Mouse (Mus musculus): ENCODE measurements around the gene Amdhd2.
A peak's percentile ranks its signal among the peaks of the same experiment; 100 is the strongest.
"Not testable (repeated sequence)": the region's sequence is repeated elsewhere in the genome, so short reads cannot be mapped to it uniquely, and the experiment has no call there.

Amdhd2 gene

DNA sequence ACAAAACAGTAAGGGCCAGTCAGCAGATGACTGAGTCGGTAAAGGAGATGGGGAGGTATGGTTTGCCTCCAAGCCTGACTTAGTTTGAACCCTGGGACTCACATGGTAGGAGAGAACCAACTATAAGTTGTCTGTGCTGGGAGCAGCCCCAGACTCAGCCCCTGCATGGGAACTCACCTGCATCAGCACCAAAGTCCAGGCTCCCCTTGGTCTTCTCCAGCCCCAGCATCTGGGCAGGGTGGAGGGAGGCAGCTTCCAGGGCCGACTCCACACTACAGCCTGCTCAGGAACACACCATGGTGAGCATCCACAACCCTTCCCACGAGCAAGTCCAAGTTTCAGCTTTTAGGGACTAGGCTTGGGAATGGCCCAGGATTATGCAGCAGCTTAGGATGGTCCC lies 7.2 kb downstream of the Amdhd2 start:
- DNase-seq (ENCODE audit: low read depth, low spot score): no peak

DNA sequence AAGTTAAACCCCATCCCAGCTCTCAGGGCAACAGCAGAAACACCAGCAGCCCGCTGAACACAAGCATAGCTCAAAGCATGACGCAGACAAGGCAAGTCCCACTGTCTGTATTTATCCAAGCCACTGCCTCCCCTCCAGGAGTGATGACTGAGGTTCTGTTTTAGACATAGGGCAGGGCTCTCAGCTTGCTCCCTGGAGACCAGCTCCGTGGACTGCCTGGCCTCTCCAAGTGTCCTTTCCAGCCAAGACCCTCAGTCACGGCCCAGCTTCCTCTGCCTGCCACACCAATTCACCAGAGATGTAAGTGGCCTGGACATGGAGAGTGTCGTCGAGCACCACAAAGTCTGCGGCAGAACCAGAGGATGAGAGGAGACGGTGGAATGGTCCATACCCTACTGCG lies 7.8 kb downstream of the Amdhd2 start:
- DNase-seq (ENCODE audit: low read depth, low spot score): no peak

DNA sequence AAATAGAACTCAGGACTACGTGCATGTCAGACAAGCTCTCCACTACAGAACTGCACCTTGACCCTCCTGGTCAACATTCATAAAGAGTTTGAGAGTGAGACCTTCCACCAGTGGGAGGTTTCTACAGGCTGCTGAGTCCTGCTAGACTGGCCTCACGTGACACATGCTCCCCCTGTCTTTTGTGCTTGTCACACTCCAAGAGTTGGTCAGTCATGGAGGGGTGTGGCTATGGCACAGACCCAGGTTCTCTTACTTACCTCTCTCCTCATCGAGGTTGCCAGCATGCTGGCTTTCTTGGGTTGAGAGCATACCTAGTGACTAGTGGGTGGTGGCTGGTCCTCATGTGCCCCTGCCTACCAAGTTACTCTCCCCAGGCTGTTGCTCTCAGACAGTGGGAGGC lies 9.1 kb downstream of the Amdhd2 start:
- DNase-seq (ENCODE audit: low read depth, low spot score): no peak

DNA sequence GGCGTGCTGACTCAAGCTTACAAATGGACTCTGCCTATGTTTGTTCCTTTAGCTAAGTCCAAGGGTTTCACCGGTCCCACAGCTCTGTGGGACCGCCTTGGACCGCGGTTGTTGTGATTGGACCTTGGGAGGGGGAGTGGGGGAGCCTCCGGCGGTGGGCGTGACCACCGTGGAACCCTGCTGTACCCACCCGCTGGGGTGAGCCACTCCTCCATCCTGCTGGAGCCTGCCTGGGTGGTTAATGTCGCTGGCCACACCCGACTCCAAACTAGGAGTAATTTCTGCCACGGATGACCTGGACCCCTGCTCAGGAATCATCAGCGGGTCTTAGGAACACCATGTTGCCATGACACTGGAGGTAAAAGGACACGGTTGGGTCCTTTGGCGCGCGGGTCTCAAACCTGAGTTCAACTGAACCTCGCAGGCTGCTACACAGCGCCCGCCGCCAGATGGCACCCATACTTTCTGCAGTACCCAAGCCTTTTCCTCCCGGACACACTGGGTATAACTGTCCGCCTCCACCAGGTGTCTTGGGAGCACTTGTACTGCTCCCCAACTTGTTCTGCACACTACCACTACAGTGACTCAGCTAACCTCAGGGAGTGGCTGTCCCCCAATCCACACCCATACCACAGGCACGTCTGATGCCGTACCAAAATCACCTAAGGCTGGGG lies 11.5 kb downstream of the Amdhd2 start:
- peak; percentile 97 for DNase-seq (ENCODE audit: low read depth, low spot score)

DNA sequence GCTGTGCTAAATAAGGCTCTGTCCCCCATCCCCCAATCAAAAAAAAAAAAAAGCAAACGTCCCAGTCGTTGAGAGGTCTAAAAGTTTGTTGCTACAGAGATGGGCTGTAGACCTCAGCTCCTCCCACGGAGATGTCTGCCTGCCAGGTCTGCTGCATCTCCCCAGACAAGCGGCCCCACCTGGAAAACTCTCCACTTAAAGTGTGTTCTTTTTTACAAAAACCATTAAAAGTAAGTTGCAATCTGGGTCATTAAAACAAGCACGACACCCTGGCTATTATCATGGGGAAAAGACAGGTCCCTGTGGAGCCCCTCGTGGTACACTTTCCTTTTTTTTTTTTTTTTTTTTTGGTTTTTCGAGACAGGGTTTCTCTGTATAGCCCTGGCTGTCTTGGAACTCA lies 12.2 kb downstream of the Amdhd2 start:
- peak; percentile 69 for DNase-seq (ENCODE audit: low read depth, low spot score)

DNA sequence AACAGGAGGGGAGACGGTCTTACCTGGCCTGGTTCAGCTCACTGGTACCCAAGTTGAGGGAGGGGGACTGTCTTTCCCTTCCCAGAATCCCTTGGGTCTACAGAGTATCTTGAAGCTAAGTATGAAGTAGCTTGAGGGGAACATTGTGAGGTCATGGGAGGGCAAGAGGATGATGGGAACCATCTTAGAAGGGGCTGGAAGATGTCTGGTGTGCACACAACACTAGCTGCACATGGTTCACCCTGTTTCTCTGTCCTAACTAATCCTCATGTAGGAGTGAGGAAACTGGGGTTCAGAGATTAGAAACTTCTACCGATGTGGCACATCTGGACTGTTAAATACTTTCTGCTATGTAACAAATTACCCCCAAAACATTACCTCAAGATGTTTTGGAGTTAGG lies 12.7 kb downstream of the Amdhd2 start, which contains the start of gene Pdpk1:
Gene Pdpk1, minus strand, starts transcription at position 101 of the 400 bp plus-strand sequence.
- no peak for DNase-seq (ENCODE audit: low read depth, low spot score)

DNA sequence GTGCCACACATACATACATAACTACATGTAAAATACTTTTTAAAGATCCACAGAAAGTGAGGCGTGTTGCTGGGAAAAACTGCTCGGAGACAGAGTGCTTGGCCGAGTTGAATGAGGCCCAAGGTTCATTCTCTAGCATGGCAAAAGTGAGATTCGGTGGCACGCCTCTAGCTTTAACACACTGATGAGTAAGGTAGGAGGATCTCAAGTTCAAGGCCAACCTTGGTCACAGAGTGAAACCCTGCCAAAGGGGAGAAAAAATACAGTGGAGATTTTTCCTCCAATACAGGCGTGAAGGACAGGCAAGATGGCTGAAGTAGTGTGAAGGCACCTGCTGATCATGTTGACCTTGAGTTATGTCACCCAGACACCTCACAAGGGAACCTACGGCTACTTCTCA lies 14.1 kb downstream of the Amdhd2 start:
- DNase-seq (ENCODE audit: low read depth, low spot score): no peak

DNA sequence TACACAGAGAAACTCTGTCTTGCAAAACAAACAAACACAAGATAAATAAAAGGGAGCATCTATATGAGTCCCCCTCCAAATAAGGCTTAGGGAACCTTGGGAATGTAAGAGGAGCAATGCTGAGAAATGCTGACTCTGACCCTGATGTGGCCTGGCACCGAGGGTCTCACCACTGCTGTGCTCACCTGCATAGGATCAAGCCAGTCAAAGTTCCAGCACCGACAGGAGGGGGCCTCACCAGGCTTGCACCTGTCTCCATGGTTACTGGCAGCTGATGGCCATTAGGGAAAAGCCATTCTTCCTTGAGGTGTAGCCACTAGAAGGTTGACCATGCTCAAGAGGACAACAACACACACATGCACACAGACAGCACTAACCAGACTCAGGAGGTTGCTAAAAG lies 20.7 kb downstream of the Amdhd2 start:
- no peak for DNase-seq (ENCODE audit: low read depth, low spot score)

DNA sequence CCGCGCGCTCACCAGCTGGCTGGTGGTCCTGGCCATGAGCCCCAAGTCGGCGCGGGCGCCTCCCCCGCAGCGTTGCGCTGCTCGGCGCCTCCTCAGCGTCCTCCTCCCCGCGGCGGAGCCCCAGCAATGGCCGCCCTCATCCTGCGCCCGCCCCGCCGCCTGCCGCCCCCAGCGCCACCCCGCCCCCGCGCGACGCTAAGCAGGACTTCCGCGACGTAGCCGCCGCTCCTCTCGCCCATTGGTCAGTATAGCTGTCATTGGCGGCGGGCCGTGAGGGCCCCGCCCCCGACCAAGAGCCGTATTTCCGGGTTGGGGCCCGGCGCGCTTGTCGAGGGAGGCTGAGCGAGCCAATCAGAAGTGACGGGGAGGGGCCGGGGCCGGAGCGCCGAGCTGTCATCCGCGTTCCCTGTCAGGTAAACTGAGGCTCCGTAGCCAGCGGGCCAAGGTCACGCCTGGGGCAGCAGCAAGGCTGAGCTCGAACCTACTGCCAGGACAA lies 22.1 kb downstream of the Amdhd2 start:
- DNase-seq (ENCODE audit: low read depth, low spot score): peak; percentile 97

DNA sequence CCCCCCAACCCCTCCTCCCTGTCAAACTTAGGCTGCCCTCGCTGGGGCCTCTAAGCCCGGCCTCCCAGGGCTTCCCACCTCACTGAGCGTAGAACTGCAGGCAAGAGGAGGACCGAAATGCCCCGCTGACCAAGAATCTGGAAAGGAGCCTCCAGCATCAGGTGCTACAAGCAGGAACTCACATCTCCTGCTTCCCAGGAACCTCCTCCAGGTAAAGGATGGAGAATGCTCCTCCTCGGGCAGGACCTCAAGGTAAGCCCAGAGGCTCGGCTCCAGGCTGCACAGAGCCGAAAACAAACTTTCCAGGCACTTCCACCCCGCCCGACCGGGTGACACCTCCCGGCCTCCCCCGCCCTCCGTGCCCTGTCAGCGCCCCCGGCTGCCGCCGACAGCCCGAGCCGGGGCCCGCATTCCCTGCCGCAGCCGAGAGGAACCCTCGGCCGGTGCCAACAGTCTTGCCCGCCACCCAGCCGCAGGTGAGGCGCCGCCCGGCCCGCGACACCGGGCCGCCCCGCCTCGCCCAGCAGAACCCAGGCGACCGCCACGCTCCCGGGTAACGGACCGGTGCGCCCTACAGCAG lies 22.6 kb downstream of the Amdhd2 start:
- DNase-seq (ENCODE audit: low read depth, low spot score): peak; percentile 52

DNA sequence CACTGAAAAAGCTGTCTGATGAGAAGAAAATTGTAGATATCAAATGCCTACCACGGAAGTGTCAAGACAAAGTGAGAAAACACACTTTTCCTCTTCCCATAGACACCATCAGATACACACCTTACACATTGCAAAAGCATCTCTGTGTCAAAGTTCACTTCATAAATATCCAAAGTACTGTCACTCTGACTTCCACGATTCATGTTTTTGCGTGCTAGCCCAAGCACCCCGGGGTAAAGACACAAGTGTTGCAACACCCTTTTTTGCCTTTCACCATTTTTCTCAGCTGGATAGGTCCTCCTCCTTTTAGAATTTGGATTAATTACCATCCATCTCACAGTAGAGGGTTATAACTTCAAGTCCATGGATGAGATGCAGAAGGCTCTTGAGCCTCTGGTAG lies 23.6 kb downstream of the Amdhd2 start:
- no peak for DNase-seq (ENCODE audit: low read depth, low spot score)

DNA sequence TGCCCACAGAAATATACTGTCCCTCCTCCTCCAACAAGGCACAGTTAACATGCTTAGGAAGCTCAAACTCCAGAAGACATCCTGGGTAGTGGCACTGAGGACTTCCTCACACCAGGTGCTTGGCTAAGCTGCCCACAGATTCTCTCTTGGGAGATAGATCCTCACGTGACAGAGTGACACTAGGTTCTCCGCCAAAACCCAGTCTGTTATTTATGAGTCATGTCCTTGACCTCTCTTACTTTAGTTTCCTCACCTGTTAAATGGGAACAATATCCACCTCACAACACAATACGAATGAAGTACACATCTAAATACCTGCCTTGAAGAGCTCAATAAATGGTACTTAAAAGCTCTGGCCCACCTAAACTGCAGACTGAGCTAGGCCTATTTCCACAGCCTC lies 24.3 kb downstream of the Amdhd2 start:
- DNase-seq (ENCODE audit: low read depth, low spot score): peak; percentile 47

DNA sequence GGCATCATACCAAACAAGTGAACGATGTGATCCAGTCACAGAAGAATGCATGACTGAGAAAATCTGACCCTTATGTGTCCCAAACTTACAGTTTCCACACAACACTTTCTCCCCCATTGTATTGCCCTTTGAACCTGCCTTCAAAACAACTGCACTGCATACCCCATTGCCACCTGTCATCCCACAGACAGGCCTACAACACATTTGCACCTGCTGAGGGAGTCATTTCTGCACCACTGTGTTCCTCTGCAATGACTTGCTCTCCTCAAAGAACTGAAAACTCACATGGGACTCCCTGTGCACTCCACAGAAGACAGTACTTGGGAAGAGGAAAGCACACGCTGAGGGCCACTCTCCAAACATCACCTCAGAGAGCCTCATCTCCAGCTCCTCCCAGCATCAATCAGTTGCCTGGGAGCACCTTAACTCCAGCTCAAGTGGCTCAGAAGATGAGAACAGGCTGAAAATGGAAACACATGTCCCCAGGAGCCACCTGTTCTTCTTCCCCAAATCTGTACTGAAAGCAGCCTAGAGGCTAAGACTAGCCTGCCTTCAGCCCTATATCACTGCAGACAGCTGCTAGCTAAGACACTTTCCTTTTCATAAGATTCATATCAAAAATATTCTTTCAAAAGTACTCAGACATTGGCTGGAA lies 26.2 kb downstream of the Amdhd2 start:
- DNase-seq (ENCODE audit: low read depth, low spot score): no peak

DNA sequence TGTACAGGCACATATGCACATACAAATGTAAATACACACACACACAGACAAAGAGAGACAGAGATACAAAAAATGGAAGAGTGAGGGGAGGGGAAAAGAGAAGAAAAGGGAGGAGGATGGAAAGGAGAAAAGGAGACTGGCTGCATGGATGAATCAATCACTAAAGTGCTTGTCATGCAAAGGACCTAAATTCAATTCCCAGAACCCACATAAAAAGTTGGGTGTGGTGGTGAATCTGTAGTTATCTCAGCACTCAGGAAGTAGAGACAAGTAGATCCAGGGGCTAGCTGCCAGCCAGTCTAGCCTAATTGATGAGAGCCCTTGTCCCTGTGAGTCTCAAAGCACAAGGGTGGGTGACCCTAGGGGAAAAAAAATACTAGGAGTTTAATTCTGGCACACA lies 29.5 kb downstream of the Amdhd2 start:
- DNase-seq (ENCODE audit: low read depth, low spot score): peak; percentile 75

DNA sequence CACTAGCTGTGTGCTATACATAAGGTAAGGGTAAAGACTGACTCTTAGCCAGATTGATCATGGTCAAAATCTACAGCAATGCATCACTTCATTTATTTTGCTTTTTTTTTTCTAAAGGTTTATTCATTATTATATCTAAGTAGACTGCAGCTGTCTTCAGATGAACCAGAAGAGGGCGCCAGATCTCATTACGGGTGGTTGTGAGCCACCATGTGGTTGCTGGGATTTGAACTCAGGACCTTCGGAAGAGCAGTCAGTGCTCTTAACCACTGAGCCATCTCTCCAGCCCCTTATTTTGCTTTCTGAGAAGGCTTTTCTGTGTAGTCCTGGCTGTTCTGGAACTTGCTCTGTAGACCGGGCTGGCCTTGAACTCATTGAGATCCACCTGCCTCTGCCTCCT lies 30.6 kb downstream of the Amdhd2 start:
- DNase-seq (ENCODE audit: low read depth, low spot score): not testable (repeated sequence)

DNA sequence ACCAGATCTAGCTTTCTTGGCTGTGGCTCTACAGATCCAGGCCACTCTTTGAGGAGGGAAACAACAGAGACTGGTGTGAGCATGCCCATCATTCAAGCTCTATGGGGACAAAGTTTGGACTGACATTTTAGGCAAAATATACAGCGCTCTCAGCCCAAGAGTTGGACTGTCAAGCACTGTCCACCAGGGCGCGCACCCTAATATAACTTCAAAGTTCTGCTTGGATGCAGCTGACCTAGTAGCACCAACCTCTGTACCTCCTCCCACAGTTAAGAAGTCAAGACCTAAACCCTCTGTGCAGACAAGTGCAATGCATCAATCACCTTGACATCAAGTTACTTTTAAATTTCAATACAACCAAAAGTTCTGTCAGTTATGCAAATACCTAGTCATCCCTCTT lies 32.0 kb downstream of the Amdhd2 start:
- DNase-seq (ENCODE audit: low read depth, low spot score): peak; percentile 65

DNA sequence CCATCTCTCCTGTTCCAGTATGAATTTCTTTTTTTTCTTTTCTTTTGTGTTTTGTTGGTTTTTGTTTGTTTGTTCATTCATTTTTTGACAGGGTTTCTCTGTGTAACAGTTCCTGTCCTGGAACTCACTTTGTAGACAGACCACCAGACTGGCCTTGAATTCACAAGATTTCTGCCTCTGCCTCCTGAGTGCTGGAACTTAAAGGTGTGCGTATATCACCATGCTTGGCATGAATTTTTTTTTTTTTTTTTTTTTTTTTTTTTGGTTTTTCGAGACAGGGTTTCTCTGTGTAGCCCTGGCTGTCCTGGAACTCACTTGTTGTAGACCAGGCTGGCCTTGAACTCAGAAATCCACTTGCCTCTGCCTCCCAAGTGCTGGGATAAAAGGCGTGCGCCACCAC lies 34.3 kb downstream of the Amdhd2 start:
- not testable (repeated sequence) for DNase-seq (ENCODE audit: low read depth, low spot score)

DNA sequence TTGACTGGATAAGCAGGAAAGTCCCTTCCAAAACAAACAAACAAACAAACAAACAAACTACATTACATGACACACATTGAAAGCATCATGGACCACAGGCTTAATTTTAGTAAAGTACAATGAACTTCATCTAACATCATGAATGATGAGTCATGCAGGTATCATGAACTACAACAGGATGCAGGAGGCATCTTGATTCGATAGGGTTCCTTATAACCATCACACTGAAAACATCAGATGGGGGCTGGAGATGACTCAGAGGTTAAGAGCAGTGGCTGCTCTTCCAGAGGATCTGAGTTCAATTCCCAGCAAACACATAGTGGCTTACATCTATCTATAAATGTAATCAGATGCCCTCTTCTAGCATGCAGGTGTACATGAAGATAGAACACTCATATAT lies 36.0 kb downstream of the Amdhd2 start:
- DNase-seq (ENCODE audit: low read depth, low spot score): no peak

DNA sequence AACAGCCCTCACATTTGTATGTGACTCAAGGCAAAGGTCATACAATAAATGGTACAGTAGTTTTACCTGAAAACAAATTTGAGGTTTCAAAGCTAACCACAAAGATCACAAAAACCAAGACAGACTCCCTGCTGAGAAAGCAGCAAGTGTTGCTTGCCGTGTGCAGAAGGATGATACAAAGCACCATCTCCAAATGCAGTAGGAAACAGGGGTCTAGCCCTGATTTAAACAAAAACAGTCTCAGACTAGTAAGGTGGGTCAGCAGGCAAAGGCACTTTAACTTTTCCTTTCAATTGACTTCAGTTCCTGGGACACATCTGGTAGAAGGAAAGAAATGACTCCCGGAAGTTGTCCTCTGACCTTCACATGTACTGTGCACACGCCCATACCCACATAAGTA lies 36.8 kb downstream of the Amdhd2 start:
- DNase-seq (ENCODE audit: low read depth, low spot score): peak; percentile 60

DNA sequence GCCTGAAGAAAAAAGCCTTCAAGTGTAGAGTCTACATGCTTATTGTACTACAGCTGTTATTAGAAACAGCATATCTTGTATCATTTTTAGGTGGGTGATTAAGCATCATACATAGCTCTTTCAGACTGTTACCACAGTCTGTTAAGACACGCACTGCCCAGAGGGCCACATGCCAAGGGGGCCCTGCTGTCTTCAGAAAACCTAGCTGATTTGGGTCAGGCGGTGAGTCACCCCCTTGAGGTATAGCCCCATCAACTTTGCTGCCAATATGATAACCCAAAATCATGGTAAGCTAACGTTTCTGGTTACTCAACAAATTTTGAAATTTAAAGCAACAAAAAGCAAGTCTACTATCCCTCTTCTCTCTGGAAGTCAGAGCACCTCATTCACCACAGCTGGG lies 44.1 kb downstream of the Amdhd2 start:
- DNase-seq (ENCODE audit: low read depth, low spot score): no peak

DNA sequence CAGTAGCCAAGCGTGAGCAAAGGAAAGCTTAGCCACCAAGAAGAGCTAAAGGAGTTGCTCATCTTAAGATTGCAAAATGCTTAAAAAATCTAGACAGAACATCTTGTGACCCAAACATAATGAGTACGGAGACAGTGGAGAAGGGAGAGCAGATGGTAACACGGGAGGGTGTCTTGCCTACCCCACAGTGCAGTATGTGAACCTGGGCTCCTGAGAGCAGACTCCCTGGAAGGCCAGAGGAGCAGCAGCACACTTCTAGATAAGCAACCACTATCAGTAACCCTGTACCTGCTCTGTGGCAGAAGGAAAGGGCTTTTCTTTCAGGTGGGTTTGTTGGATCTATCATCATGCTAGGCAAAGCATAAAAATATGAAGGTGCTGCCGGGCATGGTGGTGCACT lies 50.5 kb downstream of the Amdhd2 start:
- no peak for DNase-seq (ENCODE audit: low read depth, low spot score)

DNA sequence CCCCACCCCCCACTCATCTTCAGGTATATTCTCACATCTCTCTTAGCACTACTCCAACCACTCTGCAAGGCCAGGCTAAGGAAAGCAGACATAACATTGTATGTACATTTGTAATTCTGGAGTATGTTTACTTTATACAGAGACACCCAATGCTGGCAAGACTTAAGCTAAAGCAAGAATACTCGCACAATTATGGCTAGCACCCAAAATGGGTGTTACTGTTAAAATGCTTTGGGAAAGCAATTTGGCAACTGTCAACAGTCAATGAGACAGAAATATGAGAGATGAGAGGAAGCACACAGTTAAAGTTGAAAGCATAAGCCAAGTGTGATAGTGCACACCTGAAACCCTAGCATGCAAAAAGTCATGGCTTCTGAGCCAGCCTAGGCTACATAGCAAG lies 52.3 kb downstream of the Amdhd2 start:
- DNase-seq (ENCODE audit: low read depth, low spot score): no peak

DNA sequence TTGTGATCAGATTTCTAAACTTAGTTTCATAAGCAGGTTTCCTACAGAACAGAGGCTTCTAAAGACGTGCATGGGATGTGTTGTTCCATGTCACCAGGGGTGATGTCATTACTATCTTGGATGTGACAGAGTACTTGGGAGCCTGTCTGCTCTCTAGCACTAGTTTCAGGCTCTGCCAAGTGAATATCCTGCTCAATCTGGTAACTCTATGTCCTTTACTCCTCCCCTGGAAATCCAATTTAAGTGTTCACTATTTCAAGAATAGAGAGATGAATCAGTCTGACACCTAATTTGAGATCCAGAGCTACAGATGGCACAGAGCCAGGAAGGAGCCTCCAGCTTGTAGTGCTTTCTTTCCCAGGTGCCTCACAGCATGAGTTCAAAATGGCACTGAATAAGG lies 54.7 kb downstream of the Amdhd2 start:
- DNase-seq (ENCODE audit: low read depth, low spot score): no peak

Data from R1 (cell line).